Mouse (Mus musculus): ENCODE data around the gene Prl4a1. TPM values are rescaled to one million over a fixed set of nuclear protein-coding genes. Genes with fewer than 3 reads are reported as not detected.
"Not testable (repeated sequence)": the region's sequence is repeated elsewhere in the genome, so short reads cannot be mapped to it uniquely, and the experiment has no call there.

The Prl4a1 gene
- not detected in 2 replicates for polyA plus RNA-seq (2014; fragmentation: Nextera tagmentation; extraction: Ambion mirVana)

- H3K27me3 ChIP-seq (replicated peaks; ENCODE audit: control insufficient read depth, insufficient read depth, low read length): no peaks in the 10 kb centered on the region
- no peak within 1 kb of the TSS for H3K4me2 ChIP-seq (ENCODE audit: low read length)
- 89% methylated on average over 3 of the region's 3 CpGs for WGBS
- no peak within 1 kb of the TSS for H3K27ac ChIP-seq (ENCODE audit: low read depth)
- ATAC-seq (replicated peaks; ENCODE audit: low FRiP score, low TSS enrichment, low read depth): no peak
- no peaks in the 10 kb centered on the region for H3K4me1 ChIP-seq (replicated peaks; ENCODE audit: control insufficient read depth, insufficient read depth, low read length)
- DNase-seq (ENCODE audit: low spot score): no peak
- H3K4me3 ChIP-seq (ENCODE audit: low read depth, low read length): no peak within 1 kb of the TSS
- no peaks in the 10 kb centered on the region for H3K36me3 ChIP-seq (ENCODE audit: control insufficient read depth, insufficient read depth, low read length)
- no peak within 1 kb of the TSS for H3K9ac ChIP-seq (ENCODE audit: low read length)
- no peaks in the 10 kb centered on the region for H3K9me3 ChIP-seq (ENCODE audit: control insufficient read depth, low read length)
These were observed at the start of gene Prl4a1 for GRCm38 (mm10) chr13:28015912-28016311. Gene Prl4a1, plus strand, starts transcription at chr13:28016212.

- H3K9ac ChIP-seq (ENCODE audit: low read length): no peak overlapping the region
- H3K4me1 ChIP-seq (replicated peaks; ENCODE audit: control insufficient read depth, insufficient read depth, low read length): no peaks in the 10 kb centered on the region
- WGBS: 82% methylated on average over 1 of the region's 1 CpGs
- ATAC-seq (replicated peaks; ENCODE audit: low FRiP score, low TSS enrichment, low read depth): no peak
- no peak overlapping the region for H3K27ac ChIP-seq (ENCODE audit: low read depth)
- no peaks in the 10 kb centered on the region for H3K9me3 ChIP-seq (ENCODE audit: control insufficient read depth, low read length)
- H3K36me3 ChIP-seq (ENCODE audit: control insufficient read depth, insufficient read depth, low read length): no peaks in the 10 kb centered on the region
- no peak overlapping the region for H3K4me2 ChIP-seq (ENCODE audit: low read length)
- no peak overlapping the region for H3K4me3 ChIP-seq (ENCODE audit: low read depth, low read length)
- no peak for DNase-seq (ENCODE audit: low spot score)
- no peaks in the 10 kb centered on the region for H3K27me3 ChIP-seq (replicated peaks; ENCODE audit: control insufficient read depth, insufficient read depth, low read length)
These were observed 43.1 kb upstream of the Prl4a1 start for GRCm38 (mm10) chr13:27972931-27973330.

- DNase-seq (ENCODE audit: low spot score); H3K9ac ChIP-seq (ENCODE audit: low read length); H3K36me3 ChIP-seq (ENCODE audit: control insufficient read depth, insufficient read depth, low read length); H3K4me3 ChIP-seq (ENCODE audit: low read depth, low read length); ATAC-seq (replicated peaks; ENCODE audit: low FRiP score, low TSS enrichment, low read depth); H3K27me3 ChIP-seq (replicated peaks; ENCODE audit: control insufficient read depth, insufficient read depth, low read length); H3K4me1 ChIP-seq (replicated peaks; ENCODE audit: control insufficient read depth, insufficient read depth, low read length); H3K27ac ChIP-seq (ENCODE audit: low read depth); H3K9me3 ChIP-seq (ENCODE audit: control insufficient read depth, low read length); H3K4me2 ChIP-seq (ENCODE audit: low read length): not testable (repeated sequence)
- WGBS: 63% methylated on average over 2 of the region's 2 CpGs
These were observed 41.7 kb upstream of the Prl4a1 start for GRCm38 (mm10) chr13:27974281-27974680.

- DNase-seq (ENCODE audit: low spot score) (no peak), ATAC-seq (replicated peaks; ENCODE audit: low FRiP score, low TSS enrichment, low read depth) (no peak)
- no peak overlapping the region for H3K27ac ChIP-seq (ENCODE audit: low read depth)
- H3K9me3 ChIP-seq (ENCODE audit: control insufficient read depth, low read length): no peaks in the 10 kb centered on the region
- WGBS: 91% methylated on average over 2 of the region's 2 CpGs
- no peaks in the 10 kb centered on the region for H3K36me3 ChIP-seq (ENCODE audit: control insufficient read depth, insufficient read depth, low read length)
- H3K4me2 ChIP-seq (ENCODE audit: low read length): no peak overlapping the region
- H3K9ac ChIP-seq (ENCODE audit: low read length): no peak overlapping the region
- no peak overlapping the region for H3K4me3 ChIP-seq (ENCODE audit: low read depth, low read length)
- H3K4me1 ChIP-seq (replicated peaks; ENCODE audit: control insufficient read depth, insufficient read depth, low read length): no peaks in the 10 kb centered on the region
- H3K27me3 ChIP-seq (replicated peaks; ENCODE audit: control insufficient read depth, insufficient read depth, low read length): no peaks in the 10 kb centered on the region
These were observed 38.4 kb upstream of the Prl4a1 start for GRCm38 (mm10) chr13:27977646-27978045.

- not testable (repeated sequence) for H3K36me3 ChIP-seq (ENCODE audit: control insufficient read depth, insufficient read depth, low read length); H3K9me3 ChIP-seq (ENCODE audit: control insufficient read depth, low read length); H3K27me3 ChIP-seq (replicated peaks; ENCODE audit: control insufficient read depth, insufficient read depth, low read length); H3K4me1 ChIP-seq (replicated peaks; ENCODE audit: control insufficient read depth, insufficient read depth, low read length); H3K27ac ChIP-seq (ENCODE audit: low read depth); DNase-seq (ENCODE audit: low spot score); H3K4me3 ChIP-seq (ENCODE audit: low read depth, low read length); H3K4me2 ChIP-seq (ENCODE audit: low read length); H3K9ac ChIP-seq (ENCODE audit: low read length); ATAC-seq (replicated peaks; ENCODE audit: low FRiP score, low TSS enrichment, low read depth)
- WGBS: 66% methylated on average over 3 of the region's 3 CpGs
These were observed 19.5 kb upstream of the Prl4a1 start for GRCm38 (mm10) chr13:27996557-27996956.

GRCm38 (mm10) chr13:28029330-28029729 lies 13.3 kb downstream of the Prl4a1 start:
- Histone ChIP-seq H3K36me3 (ENCODE audit: control insufficient read depth, insufficient read depth, low read length) (no peaks in the 10 kb centered on the region), H3K9ac (ENCODE audit: low read length) (no peak overlapping the region), H3K4me1 (replicated peaks; ENCODE audit: control insufficient read depth, insufficient read depth, low read length) (no peaks in the 10 kb centered on the region), H3K4me2 (ENCODE audit: low read length) (no peak overlapping the region), H3K27ac (ENCODE audit: low read depth) (no peak overlapping the region), H3K9me3 (ENCODE audit: control insufficient read depth, low read length) (no peaks in the 10 kb centered on the region), H3K4me3 (ENCODE audit: low read depth, low read length) (no peak overlapping the region), H3K27me3 (replicated peaks; ENCODE audit: control insufficient read depth, insufficient read depth, low read length) (no peaks in the 10 kb centered on the region)
- no peak for DNase-seq (ENCODE audit: low spot score)
- no peak for ATAC-seq (replicated peaks; ENCODE audit: low FRiP score, low TSS enrichment, low read depth)

GRCm38 (mm10) chr13:28069315-28069714 lies 53.3 kb downstream of the Prl4a1 start:
- no peaks in the 10 kb centered on the region for H3K9me3 ChIP-seq (ENCODE audit: control insufficient read depth, low read length)
- 78% methylated on average over 3 of the region's 3 CpGs for WGBS

More at GRCm38 (mm10) chr13:28069315-28069714, 53.3 kb downstream of the Prl4a1 start:
- Histone ChIP-seq H3K36me3 (ENCODE audit: control insufficient read depth, insufficient read depth, low read length) (no peaks in the 10 kb centered on the region), H3K27me3 (replicated peaks; ENCODE audit: control insufficient read depth, insufficient read depth, low read length) (no peaks in the 10 kb centered on the region), H3K9ac (ENCODE audit: low read length) (no peak overlapping the region), H3K4me3 (ENCODE audit: low read depth, low read length) (no peak overlapping the region), H3K4me1 (replicated peaks; ENCODE audit: control insufficient read depth, insufficient read depth, low read length) (no peaks in the 10 kb centered on the region), H3K4me2 (ENCODE audit: low read length) (no peak overlapping the region), H3K27ac (ENCODE audit: low read depth) (no peak overlapping the region)
- DNase-seq (ENCODE audit: low spot score) (no peak), ATAC-seq (replicated peaks; ENCODE audit: low FRiP score, low TSS enrichment, low read depth) (no peak)

Other genes starting within 250 kb of the Prl4a1 start
- gene Prl7c1, start 235.4 kb upstream of the Prl4a1 start, polyA plus RNA-seq (2014; fragmentation: Nextera tagmentation; extraction: Ambion mirVana): not detected in 2 replicates
- gene Prl2a1, start 214.6 kb upstream of the Prl4a1 start, polyA plus RNA-seq (2014; fragmentation: Nextera tagmentation; extraction: Ambion mirVana): not detected in 2 replicates
- not detected in 2 replicates for gene Prl2c1, start 166.9 kb upstream of the Prl4a1 start, polyA plus RNA-seq (2014; fragmentation: Nextera tagmentation; extraction: Ambion mirVana)
- gene Prl5a1, start 126.3 kb downstream of the Prl4a1 start, polyA plus RNA-seq (2014; fragmentation: Nextera tagmentation; extraction: Ambion mirVana): not detected in 2 replicates
- 4.2 and 4.7 TPM in 2 replicates for gene Gm11361, start 241.3 kb downstream of the Prl4a1 start, polyA plus RNA-seq (2014; fragmentation: Nextera tagmentation; extraction: Ambion mirVana)

Measured in intestine, embryonic 14.5 days (tissue).